Mouse (Mus musculus) kidney, adult 11 months (tissue): Measurements from ENCODE around the gene Ccdc33.

Experiments used
- DNase-seq: peaks from one replicate; pipeline ENCODE4 v3.0.0; 2022

Gene Ccdc33

GRCm38 (mm10) chr9:58044828-58045227 is 73.8 kb downstream of the Ccdc33 start:
- DNase-seq, result no peak

GRCm38 (mm10) chr9:58043496-58044017 is 75.1 kb downstream of the Ccdc33 start:
- no peak for DNase-seq

- peak; percentile 15 for DNase-seq
Observed at GRCm38 (mm10) chr9:58042391-58042790, 76.2 kb downstream of the Ccdc33 start.

- no peak for DNase-seq
Observed at GRCm38 (mm10) chr9:58040977-58041376, 77.6 kb downstream of the Ccdc33 start.

- peak; percentile 54 for DNase-seq
Observed at GRCm38 (mm10) chr9:58038500-58039168, 80.0 kb downstream of the Ccdc33 start.

GRCm38 (mm10) chr9:58036961-58037360 is 81.7 kb downstream of the Ccdc33 start:
- DNase-seq, result no peak

- no peak for DNase-seq
Observed at GRCm38 (mm10) chr9:58035951-58036698, 82.5 kb downstream of the Ccdc33 start.

- no peak for DNase-seq
Observed at GRCm38 (mm10) chr9:58035519-58035918, 83.1 kb downstream of the Ccdc33 start.

- DNase-seq, result no peak
Observed at GRCm38 (mm10) chr9:58031895-58032294, 86.7 kb downstream of the Ccdc33 start.

- no peak for DNase-seq
Observed at GRCm38 (mm10) chr9:58029635-58030034, 89.0 kb downstream of the Ccdc33 start.

GRCm38 (mm10) chr9:58028841-58029240 is 89.8 kb downstream of the Ccdc33 start:
- DNase-seq, result no peak

GRCm38 (mm10) chr9:58027426-58028180 is 91.0 kb downstream of the Ccdc33 start:
- no peak for DNase-seq

- DNase-seq, result no peak
Observed at GRCm38 (mm10) chr9:58025995-58026394, 92.6 kb downstream of the Ccdc33 start.

GRCm38 (mm10) chr9:58018385-58018784 is 100.2 kb downstream of the Ccdc33 start:
- no peak for DNase-seq

- DNase-seq, result no peak
Observed at GRCm38 (mm10) chr9:58016962-58017361, 101.7 kb downstream of the Ccdc33 start.

GRCm38 (mm10) chr9:58015856-58016255 is 102.8 kb downstream of the Ccdc33 start:
- no peak for DNase-seq

GRCm38 (mm10) chr9:58014393-58015160 is 104.0 kb downstream of the Ccdc33 start:
- no peak for DNase-seq

- no peak for DNase-seq
Observed at GRCm38 (mm10) chr9:58012935-58013334, 105.7 kb downstream of the Ccdc33 start.

- DNase-seq, result no peak
Observed at GRCm38 (mm10) chr9:58012486-58012885, 106.1 kb downstream of the Ccdc33 start.

- DNase-seq, result no peak
Observed at GRCm38 (mm10) chr9:58011552-58011951, 107.1 kb downstream of the Ccdc33 start.

- no peak for DNase-seq
Observed at GRCm38 (mm10) chr9:58011027-58011426, 107.6 kb downstream of the Ccdc33 start.

- no peak for DNase-seq
Observed at GRCm38 (mm10) chr9:58009588-58009987, 109.0 kb downstream of the Ccdc33 start.

GRCm38 (mm10) chr9:58009015-58009362 is 109.6 kb downstream of the Ccdc33 start:
- DNase-seq, result no peak
